Mouse (Mus musculus): ENCODE data around the gene Gm49383.

DNA sequence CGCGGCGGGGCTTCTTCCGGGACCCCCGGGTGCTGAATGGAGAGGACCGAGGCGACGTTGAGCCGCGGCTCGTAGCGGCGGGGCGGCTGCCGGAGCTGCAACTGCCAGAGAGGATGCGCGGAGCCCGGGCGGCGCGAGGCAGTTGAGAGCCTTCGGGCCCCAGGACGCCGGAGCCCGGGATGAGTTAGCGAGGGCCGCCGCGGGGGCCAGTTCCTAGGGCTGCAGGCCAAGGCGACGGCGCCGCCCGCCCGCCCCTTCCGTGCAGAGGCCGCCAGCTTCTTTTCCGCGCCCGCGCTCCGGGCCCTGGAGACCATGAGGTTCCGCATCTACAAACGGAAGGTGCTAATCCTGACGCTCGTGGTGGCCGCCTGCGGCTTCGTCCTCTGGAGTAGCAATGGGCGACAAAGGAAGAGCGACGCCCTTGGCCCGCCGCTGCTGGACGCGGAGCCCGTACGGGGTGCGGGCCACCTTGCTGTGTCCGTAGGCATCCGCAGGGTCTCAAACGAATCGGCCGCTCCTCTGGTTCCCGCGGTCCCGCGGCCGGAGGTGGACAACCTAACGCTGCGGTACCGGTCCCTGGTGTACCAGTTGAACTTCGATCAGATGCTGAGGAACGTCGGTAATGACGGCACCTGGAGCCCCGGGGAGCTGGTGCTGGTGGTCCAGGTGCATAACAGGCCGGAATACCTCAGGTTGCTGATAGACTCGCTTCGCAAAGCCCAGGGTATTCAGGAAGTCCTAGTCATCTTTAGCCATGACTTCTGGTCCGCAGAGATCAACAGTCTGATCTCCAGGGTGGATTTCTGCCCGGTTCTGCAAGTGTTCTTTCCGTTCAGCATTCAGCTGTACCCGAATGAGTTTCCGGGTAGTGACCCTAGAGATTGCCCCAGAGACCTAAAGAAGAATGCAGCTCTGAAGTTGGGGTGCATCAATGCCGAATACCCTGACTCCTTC is 12.3 kb downstream of the Gm49383 start:
- TF ChIP-seq CTCF (IDR thresholded peaks at IDR 0.05; ENCODE audit: borderline replicate concordance, insufficient read depth, low read length) (no peak), POLR2A (IDR thresholded peaks at IDR 0.05; ENCODE audit: low read depth, low read length) (no peak)
